Mouse (Mus musculus): ENCODE measurements around the gene Ss18l1.

- TF ChIP-seq GATA1 (IDR thresholded peaks at IDR 0.05; ENCODE audit: borderline replicate concordance, low read length) (no peak), FLI1 (IDR thresholded peaks at IDR 0.05; ENCODE audit: low read length) (no peak)
These were observed 61.1 kb downstream of the Ss18l1 start for GRCm38 (mm10) chr2:180103151-180103977.

Data from megakaryocyte, embryonic 14.5 days (primary cell).